Mouse (Mus musculus): ENCODE measurements at regions not wholly inside any gene's neighbourhood (a gene's known extent, or its start where the extent isn't known, plus 50 kb on each side); places are given as distances from the start of the nearest gene placed in this dataset.

DNA sequence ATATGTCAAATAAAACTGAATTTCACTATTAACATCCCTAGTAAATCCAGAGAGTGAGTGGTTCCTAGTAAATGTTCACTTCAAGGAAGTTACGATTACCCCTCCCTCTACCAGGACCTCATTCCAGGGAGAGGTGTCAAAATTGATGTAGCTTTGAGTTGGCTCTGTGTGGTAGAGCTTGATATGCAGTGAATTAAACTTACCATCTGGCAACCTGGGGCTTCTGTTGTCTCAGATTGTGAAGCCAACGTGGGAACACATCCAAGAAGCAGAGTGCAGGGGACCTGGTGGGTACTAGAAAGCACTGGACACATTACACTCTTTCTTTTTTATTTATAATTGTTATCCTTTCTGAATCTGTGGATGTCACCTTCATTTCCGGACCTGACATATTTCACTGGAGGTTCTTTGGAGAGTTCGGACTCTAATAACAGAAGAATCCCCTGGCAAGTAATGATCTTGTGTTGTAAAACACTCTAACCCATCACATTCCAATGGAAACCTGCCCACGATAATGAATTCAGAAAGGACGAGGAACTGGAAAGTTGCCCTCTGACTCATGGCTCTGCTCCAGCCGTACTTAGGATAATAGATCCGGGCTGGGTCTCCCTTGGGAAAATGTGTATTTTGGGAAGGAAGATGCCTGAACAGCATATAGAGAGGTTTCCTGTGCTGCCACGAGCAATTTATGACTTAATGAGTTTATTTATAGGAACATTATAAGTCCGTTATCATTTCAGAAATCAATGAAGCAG lies 295.8 kb downstream of the Plk2 start:
- no peak for TF ChIP-seq POLR2A (IDR thresholded peaks at IDR 0.05; ENCODE audit: borderline replicate concordance, insufficient read depth, low read length)
- TF ChIP-seq CTCF (IDR thresholded peaks at IDR 0.05; ENCODE audit: borderline replicate concordance, insufficient read depth, low read depth, low read length) = no peak
